Mouse (Mus musculus): ENCODE results near the gene Olfr1112. TPM values are rescaled to one million over a fixed set of nuclear protein-coding genes. Genes with fewer than 3 reads are reported as not detected.
"Not testable (repeated sequence)": the region's sequence is repeated elsewhere in the genome, so short reads cannot be mapped to it uniquely, and the experiment has no call there.

Gene Olfr1112
- total and polyA plus RNA-seq, 3 experiments: not detected

- no peaks in the 10 kb centered on the region for H3K9me3 ChIP-seq (replicated peaks; ENCODE audit: insufficient read depth, low read length)
- H3K27ac ChIP-seq (ENCODE audit: control insufficient read depth, low read depth, low read length): no peak within 1 kb of the TSS
- no peaks in the 10 kb centered on the region for H3K27me3 ChIP-seq (ENCODE audit: control insufficient read depth in 1 of 2, insufficient read depth in 2 of 2, low read length in 2 of 2)
- no peaks in the 10 kb centered on the region for H3K36me3 ChIP-seq (ENCODE audit: control insufficient read depth in 1 of 2, insufficient read depth in 2 of 2, low read length in 2 of 2)
- H3K9ac ChIP-seq (ENCODE audit: control insufficient read depth, low read depth, low read length, poor library complexity, severe bottlenecking): no peak within 1 kb of the TSS
- DNase-seq (ENCODE audit: low read depth, low spot score): no peak
- no peaks in the 10 kb centered on the region for H3K4me1 ChIP-seq (ENCODE audit: control insufficient read depth in 1 of 2, insufficient read depth in 2 of 2, low read length in 2 of 2)
- no peak for TF ChIP-seq SIN3A (IDR thresholded peaks at IDR 0.05; ENCODE audit: low read length)
- no peak for TF ChIP-seq JUND (IDR thresholded peaks at IDR 0.05; ENCODE audit: low read depth, low read length)
- TF ChIP-seq ZKSCAN1 (IDR thresholded peaks at IDR 0.05; ENCODE audit: low read depth, low read length): no peak
- TF ChIP-seq MYC (IDR thresholded peaks at IDR 0.05; ENCODE audit: low read depth, low read length): no peak
- no peak for TF ChIP-seq USF2 (IDR thresholded peaks at IDR 0.05; ENCODE audit: borderline replicate concordance in 1 of 2, insufficient read depth in 1 of 2, low read depth in 1 of 2, low read length in 2 of 2)
- no peak for TF ChIP-seq RCOR1 (IDR thresholded peaks at IDR 0.05; ENCODE audit: low read depth, low read length)
- H3K4me3 ChIP-seq (ENCODE audit: control insufficient read depth in 1 of 2, insufficient read depth in 1 of 2, low read depth in 2 of 2, low read length in 2 of 2): no peak within 1 kb of the TSS
- no peaks in the 10 kb centered on the region for H3K79me2 ChIP-seq (ENCODE audit: control insufficient read depth, insufficient read depth, low read length, poor library complexity)
These were observed 35.1 kb upstream of the Olfr1112 start, which contains the start of gene Olfr1111 for GRCm38 (mm10) chr2:87152524-87152923. Olfr1111 (minus strand) TSS chr2:87152624.

GRCm38 (mm10) chr2:87167731-87168130, 19.9 kb upstream of the Olfr1112 start:
- H3K9me3 ChIP-seq (replicated peaks; ENCODE audit: insufficient read depth, low read length); H3K9ac ChIP-seq (ENCODE audit: control insufficient read depth, low read depth, low read length, poor library complexity, severe bottlenecking); H3K27me3 ChIP-seq (ENCODE audit: control insufficient read depth in 1 of 2, insufficient read depth in 2 of 2, low read length in 2 of 2); H3K4me3 ChIP-seq (ENCODE audit: control insufficient read depth in 1 of 2, insufficient read depth in 1 of 2, low read depth in 2 of 2, low read length in 2 of 2); H3K79me2 ChIP-seq (ENCODE audit: control insufficient read depth, insufficient read depth, low read length, poor library complexity); DNase-seq (ENCODE audit: low read depth, low spot score); H3K27ac ChIP-seq (ENCODE audit: control insufficient read depth, low read depth, low read length); H3K4me1 ChIP-seq (ENCODE audit: control insufficient read depth in 1 of 2, insufficient read depth in 2 of 2, low read length in 2 of 2); H3K36me3 ChIP-seq (ENCODE audit: control insufficient read depth in 1 of 2, insufficient read depth in 2 of 2, low read length in 2 of 2): not testable (repeated sequence)

GRCm38 (mm10) chr2:87208670-87209069, 21.1 kb downstream of the Olfr1112 start, which contains the start of gene Olfr1113:
Olfr1113 (plus strand) TSS chr2:87208970.
- H3K9ac ChIP-seq (ENCODE audit: control insufficient read depth, low read depth, low read length, poor library complexity, severe bottlenecking): no peak within 1 kb of the TSS
- no peak for DNase-seq (ENCODE audit: low read depth, low spot score)
- H3K4me3 ChIP-seq (ENCODE audit: control insufficient read depth in 1 of 2, insufficient read depth in 1 of 2, low read depth in 2 of 2, low read length in 2 of 2): no peak within 1 kb of the TSS

More at GRCm38 (mm10) chr2:87208670-87209069, 21.1 kb downstream of the Olfr1112 start, which contains the start of gene Olfr1113:
- Histone ChIP-seq H3K79me2 (ENCODE audit: control insufficient read depth, insufficient read depth, low read length, poor library complexity) (no peaks in the 10 kb centered on the region), H3K27ac (ENCODE audit: control insufficient read depth, low read depth, low read length) (no peak within 1 kb of the TSS), H3K4me1 (ENCODE audit: control insufficient read depth in 1 of 2, insufficient read depth in 2 of 2, low read length in 2 of 2) (no peaks in the 10 kb centered on the region), H3K9me3 (replicated peaks; ENCODE audit: insufficient read depth, low read length) (no peaks in the 10 kb centered on the region), H3K27me3 (ENCODE audit: control insufficient read depth in 1 of 2, insufficient read depth in 2 of 2, low read length in 2 of 2) (no peaks in the 10 kb centered on the region), H3K36me3 (ENCODE audit: control insufficient read depth in 1 of 2, insufficient read depth in 2 of 2, low read length in 2 of 2) (no peaks in the 10 kb centered on the region)
- TF ChIP-seq JUND (IDR thresholded peaks at IDR 0.05; ENCODE audit: low read depth, low read length) (no peak), MEF2A (IDR thresholded peaks at IDR 0.05; ENCODE audit: extremely low read depth, insufficient replicate concordance, low read depth, low read length, poor library complexity, severe bottlenecking) (no peak), TBP (IDR thresholded peaks at IDR 0.05; ENCODE audit: low read depth, low read length) (no peak), POLR2AphosphoS5 (IDR thresholded peaks at IDR 0.05; ENCODE audit: borderline replicate concordance, low read depth, low read length) (no peak), RCOR1 (IDR thresholded peaks at IDR 0.05; ENCODE audit: low read depth, low read length) (no peak), MAX (IDR thresholded peaks at IDR 0.05; ENCODE audit: low read length) (no peak), USF1 (IDR thresholded peaks at IDR 0.05; ENCODE audit: low read depth, low read length) (no peak), RAD21 (IDR thresholded peaks at IDR 0.05; ENCODE audit: low read depth, low read length) (no peak), CHD2 (IDR thresholded peaks at IDR 0.05; ENCODE audit: low read length) (no peak), MYB (IDR thresholded peaks at IDR 0.05; ENCODE audit: low read depth, low read length) (no peak), HCFC1 (IDR thresholded peaks at IDR 0.05; ENCODE audit: low read depth, low read length) (no peak), ZNF384 (IDR thresholded peaks at IDR 0.05; ENCODE audit: low read depth, low read length) (no peak), GATA1 (IDR thresholded peaks at IDR 0.05; ENCODE audit: low read depth, low read length) (no peak), NRF1 (IDR thresholded peaks at IDR 0.05; ENCODE audit: insufficient read depth, low read depth, low read length, poor library complexity, severe bottlenecking) (no peak), UBTF (IDR thresholded peaks at IDR 0.05; ENCODE audit: borderline replicate concordance, insufficient read depth, low read depth, low read length) (no peak), MAZ (IDR thresholded peaks at IDR 0.05; ENCODE audit: low read depth, low read length) (no peak), TCF12 (IDR thresholded peaks at IDR 0.05; ENCODE audit: low read depth, low read length) (no peak), POLR2A (IDR thresholded peaks at IDR 0.05; ENCODE audit: control insufficient read depth in 1 of 2, insufficient read depth in 1 of 2, low read depth in 1 of 2, low read length in 2 of 2, poor library complexity in 1 of 2) (no peak)

Measured in MEL (cell line).